Mouse (Mus musculus) CD8-positive naive resting alpha-beta T cell, adult 2 months (primary cell): ENCODE measurements around the gene Sugp2.

Source experiments
- DNase-seq, 2 experiments: peaks; one replicate each; pipeline ENCODE4 v3.0.0; 2022; ENCODE audit warnings: low read depth in 2 of 2, low spot score in 2 of 2

Sugp2 gene

DNA sequence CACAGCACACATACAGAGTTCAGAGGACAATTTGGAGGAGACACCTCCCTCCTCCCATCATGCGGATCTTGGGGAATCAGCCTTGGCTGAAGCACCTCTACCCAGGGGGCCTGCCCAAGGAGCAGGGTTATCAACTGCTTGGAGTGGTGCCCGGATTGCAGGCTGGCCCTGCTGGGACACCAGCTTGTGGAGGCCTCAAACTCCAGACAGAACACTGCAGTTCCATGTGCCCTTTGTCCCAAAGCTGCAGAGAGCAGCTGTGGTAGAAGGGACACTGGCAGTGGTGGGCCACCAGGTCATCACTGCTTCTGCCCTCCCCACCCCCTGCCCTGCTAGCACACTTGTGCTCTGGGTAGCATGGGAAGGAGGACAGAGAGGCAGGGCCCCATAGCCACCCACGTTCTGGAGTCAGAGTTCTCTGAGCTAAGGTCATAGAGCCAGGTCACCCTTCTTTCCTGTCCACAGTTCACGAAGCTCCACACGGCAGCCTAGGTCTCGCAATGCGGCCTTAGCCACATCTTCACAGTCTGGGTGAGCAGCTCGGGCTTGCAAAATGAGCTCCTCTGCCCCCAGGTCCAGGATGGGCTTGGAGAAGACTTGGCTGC is 13.7 kb upstream of the Sugp2 start:
- DNase-seq, result no peak

DNA sequence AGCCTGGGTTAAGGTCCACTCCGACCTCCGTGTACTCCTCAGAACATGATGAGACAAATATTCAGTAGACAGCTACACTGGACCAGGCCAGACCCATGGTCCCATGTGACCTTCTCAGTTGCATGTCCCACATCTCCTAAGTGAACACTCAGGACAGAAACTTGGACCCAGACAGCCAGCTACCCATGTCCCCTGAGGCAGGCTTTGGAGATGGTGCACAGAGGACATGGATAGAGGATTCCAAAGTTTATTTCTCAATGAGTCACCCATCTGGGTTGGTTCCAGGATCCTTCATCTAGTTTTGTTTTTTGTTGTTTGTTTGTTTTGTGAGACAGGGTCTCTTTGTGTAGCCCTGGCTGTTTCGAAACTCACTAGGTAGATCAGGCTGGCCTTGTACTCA is 13.1 kb upstream of the Sugp2 start:
- DNase-seq, result no peak

DNA sequence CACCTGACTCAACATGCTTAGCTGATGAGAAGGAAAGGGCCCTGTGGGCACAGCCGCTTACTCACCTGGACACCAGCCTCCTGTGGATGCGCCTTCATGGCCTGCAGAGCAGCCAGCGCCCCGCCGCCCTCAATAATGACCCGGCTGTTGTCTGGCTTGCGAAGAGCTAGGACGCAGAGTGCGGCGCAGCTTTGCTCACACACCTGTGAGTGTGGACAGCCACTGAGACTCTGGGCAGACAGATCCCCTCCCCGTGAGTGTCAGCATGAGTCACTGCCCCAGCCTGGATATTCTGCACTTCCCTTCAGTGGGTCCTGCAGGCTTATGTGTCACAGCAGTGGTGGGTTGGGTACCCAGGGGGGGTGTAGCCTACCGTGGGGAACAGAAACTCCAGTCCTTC is 12.0 kb upstream of the Sugp2 start:
- DNase-seq, result no peak

DNA sequence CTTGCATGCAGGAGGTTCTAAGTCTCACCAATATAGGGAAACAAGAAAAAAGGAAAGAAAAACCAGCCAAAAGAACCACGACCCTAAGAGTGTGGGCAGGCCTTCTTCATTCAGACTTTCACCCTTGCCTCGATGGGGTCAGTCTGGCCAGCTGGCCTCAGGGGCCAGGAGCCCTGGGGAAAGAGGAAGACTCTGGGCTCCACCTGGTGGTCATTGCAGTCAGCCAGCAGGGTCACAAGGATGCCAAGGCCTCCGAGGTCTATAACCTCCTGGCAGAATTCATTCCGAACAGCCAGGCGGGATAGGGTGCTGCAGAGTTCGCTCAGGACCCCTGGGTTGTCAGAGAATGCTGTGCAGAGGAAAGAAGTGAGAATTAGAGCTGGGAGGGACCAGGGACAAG is 10.7 kb upstream of the Sugp2 start:
- DNase-seq, result no peak

DNA sequence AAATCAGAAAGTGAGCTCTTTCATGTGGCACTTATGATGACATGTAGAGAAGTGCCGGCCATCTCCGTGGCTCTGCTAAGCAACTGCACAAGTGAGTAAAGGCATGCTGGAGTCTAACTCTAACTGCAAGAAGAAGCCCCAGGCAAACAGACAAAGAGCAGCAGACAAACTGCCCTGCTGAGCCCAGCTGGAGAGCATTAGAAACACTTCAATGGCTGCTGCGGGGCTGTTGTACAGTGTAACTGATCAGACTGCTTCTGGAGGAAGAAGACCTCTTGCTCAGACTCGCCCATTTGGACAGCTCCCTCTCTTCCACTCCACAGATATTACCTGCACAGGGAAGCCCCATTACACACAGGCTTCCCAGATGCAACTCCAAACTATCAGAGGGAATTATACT is 6.0 kb upstream of the Sugp2 start:
- DNase-seq, result no peak

DNA sequence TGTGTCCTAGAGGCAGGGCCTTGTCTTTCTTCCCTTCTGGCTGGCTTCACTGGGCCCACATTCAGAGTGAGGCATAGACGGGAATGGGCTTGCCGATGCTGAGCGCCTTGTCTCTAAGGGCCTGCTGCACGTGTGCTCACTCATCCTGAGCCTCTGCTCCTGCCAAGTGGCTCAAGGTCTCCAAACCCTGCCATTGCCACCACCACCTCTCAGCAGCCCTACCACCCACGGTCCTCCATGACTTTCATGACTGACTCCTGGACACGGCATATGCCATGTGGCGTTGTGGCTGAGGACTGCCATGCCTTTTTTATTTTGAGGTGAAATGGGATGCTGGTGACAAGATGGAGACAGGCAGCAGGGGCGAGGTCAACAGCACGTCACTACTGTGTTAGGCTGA is 3.2 kb upstream of the Sugp2 start:
- DNase-seq, result no peak

DNA sequence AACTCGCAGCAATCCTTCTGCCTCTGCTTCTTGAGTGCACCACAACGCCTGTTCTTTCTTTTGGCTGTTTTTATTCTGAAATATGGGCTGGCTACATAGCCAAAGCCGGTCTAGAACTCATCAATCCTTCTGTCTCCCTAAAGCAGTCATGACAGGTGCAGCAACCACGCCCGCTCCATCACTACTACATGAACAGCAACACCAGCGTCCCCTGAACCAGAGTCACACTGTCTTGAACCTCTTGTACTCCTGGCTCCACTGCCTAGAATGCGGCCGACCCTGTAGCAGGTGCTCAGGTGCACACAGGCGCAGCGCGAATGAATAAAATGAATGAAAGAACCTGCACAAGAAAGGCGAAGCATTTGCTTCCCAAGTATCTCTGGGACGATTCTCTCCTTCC is 420 bp upstream of the Sugp2 start:
- DNase-seq, result no peak

DNA sequence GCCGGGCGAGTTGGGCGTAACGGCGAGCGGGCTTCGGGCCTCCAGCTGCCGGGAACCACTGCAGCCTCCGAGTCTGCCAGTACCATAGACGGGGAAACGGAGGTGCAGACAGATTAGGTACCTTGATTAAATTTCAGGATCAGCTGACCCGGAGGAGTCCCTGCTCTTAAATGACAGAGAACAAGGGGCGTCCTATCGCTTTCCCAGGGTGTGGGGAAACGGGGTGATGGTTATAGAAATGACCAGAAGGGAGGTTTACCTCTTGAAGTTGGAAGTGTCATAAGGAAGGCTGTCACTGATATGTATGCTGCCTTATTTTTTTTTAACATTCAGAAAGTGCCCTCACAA is 729 bp downstream of the Sugp2 start:
- DNase-seq, result no peak

DNA sequence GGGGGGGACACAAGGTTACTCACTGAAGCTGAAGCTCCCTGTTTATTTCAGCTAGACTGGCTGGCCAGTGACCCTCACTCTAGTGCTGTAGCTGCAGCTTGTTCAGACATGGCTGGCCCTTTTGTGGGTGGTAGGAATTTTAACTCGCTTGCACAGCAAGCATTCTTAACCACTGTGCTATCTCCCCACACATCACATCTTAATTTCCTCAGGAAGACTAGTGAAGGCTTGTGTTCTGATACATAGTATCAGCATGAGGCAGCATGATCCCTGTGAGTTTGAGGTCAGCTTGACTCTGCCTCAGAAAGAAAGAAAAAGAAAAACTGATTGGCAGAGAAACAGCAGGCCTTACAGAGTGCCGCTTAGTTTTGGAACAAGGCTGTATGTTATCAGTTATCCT is 3.8 kb downstream of the Sugp2 start:
- DNase-seq, result no peak

DNA sequence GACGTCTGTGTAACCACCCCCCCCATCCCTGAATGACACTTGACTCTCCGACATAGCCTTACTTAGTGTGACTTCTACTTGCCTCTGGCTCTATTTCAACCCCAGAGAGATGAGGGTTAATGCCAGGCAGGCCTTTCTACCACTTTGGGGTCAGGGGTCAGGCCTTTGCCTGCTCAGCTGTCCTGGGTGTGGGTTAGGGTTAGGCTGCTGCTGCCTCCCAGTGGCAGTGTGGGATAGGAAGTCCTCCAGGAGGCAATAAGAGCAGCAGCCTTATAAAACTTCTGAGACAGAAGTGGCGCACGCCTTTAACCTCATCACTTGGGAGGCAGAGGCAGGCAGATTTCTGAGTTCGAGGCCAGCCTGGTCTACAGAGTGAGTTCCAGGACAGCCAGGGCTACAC is 6.6 kb downstream of the Sugp2 start:
- no peak for DNase-seq

DNA sequence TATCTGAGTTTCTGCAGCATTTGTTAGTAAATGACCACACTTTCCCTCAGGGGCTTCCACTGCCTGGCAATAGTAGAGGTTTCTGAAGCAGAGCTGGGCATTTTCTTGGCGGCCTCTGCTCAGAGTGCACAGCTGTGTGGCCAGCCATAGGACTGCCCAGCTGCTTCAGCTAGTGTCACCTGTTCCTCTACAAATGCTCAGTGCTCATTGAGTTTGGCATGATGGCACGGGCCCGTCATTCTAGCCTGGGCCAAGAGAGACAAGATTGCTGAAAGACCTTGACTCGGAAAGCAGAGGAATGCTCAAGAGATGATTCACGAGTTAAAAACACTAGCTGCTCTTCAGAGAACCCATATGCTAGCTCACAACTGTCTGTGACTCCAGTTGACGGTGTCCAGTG is 12.6 kb downstream of the Sugp2 start:
- no peak for DNase-seq

DNA sequence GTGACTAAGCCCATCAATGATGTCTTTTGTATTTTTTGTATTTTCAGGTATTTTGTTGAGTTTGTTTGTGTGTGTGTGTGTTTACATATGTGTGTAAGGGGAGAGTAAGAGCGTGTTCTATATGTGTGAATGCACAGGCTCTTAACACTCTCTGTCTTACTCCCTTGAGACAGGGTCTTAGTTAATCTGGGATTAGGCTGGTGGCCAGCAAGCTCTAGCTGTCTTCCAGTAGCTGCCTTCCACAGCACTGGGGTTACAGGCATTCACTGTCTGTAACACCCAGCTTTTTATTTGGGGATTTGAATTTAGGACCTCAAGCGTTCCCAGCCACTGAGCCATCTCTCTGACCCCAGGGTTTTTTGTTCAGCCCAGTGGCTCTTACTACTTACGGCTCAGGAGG is 13.8 kb downstream of the Sugp2 start:
- DNase-seq, result no peak

DNA sequence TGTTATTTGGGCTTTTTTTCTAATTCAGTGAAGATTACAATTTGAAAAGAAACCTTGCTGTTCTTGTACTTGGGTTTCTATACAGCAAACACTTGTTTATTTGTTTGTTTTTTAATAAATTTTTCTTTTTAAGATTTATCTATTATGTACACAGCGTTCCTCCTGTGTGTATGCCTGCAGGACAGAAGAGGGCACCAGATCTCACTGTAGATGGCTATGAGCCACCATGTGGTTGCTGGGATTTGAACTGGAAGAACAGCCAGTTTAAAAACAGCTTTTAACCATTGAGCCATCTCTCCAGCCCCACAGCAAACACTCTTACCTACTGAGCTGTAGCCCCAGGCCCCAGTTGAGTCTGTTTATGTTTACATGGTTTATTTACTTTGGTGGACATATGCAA is 20.6 kb downstream of the Sugp2 start:
- DNase-seq, result no peak

DNA sequence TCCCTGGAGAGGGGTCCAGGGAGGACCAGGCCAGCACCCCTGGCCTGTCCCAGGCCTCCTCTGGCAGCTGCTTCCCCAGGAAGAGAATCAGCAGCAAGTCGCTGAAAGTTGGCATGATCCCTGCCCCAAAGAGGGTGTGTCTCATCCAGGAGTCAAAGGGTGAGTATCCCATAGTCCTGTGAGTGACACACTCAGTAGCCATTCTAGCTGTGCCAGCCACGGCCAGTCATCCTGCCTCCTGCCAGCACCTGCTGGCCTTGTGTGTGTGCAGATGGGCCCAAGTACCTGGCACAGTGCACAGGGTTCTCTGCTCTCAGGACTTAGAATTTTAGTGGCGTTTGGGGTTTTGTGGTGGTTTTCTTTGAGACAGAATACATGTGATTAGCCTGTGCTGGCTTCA is 23.4 kb downstream of the Sugp2 start:
- DNase-seq, result no peak

DNA sequence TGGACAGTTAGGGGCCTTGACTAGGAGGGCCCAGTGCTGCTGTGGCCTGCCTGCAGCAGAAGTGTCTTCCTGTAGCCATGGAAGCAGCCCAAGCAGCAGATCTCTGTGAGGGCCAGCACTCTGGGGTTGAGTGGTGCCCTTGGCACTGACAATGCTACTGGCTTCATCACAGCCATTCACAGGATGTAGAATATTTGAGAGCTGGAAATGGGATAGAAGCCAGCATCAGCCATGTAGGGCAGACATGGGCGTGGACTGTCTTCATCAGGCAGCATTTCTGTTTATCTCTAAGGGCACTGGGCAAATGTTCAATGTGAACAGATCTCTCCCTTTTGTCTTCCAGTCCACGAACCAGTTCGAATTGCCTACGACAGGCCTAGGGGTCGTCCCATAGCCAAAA is 24.6 kb downstream of the Sugp2 start:
- DNase-seq, result no peak

DNA sequence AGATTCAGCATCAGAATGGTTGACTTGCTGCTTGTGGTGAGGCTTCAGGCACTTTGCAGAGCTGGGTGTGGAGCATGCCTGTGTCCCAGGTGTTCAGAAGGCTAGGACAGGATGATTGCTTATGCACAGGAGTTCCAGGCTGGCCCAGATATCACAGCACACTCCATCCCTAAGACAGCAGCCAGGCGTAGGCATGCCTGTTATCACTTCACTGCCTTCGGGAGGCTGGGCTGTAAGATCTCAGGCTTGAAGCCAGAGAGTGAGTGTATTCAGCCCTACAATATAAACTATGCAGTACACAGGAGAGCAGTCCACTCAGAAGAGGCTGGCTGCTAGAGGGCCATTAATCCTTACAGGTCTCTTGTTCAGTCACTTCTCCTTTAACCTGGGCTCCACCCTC is 25.0 kb downstream of the Sugp2 start:
- DNase-seq, result no peak

DNA sequence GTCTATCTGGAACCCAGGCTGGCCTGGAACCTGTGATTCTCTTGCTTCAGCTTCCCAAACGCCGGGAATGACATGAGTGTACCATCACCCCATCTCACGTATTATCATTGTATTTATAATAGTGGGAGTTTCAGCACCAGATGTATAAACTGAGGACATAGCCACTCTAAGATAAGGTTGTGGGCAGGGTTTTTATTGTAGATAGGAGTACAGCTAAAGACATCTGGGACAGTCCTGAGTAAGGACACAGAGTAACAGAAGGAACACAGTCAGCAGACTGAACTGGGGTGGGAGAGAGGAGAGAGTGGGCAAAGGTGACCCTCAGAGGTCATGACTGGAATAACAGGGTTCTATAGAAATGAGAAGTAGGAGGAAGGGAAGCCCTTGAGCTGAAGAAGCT is 33.6 kb downstream of the Sugp2 start:
- no peak for DNase-seq

DNA sequence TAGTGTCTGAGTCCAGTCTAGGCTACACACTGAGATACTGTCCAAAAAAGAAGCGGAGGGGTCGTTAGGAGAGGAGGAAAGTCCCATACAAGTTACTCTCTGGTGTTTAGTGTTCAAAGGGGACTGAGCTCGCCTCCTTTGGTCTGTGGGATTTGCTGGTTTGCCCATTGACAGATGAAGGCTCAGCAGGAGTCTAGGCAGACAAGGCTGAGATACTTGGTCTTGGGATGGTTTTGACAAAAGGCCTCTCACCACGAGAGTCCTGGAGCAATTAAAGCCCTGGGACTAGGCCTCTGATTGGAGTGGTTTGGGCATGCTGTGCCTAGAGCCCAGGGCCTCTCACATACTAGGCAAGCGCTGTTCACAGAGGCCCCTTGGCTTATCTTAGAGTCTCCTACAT is 34.3 kb downstream of the Sugp2 start:
- no peak for DNase-seq

DNA sequence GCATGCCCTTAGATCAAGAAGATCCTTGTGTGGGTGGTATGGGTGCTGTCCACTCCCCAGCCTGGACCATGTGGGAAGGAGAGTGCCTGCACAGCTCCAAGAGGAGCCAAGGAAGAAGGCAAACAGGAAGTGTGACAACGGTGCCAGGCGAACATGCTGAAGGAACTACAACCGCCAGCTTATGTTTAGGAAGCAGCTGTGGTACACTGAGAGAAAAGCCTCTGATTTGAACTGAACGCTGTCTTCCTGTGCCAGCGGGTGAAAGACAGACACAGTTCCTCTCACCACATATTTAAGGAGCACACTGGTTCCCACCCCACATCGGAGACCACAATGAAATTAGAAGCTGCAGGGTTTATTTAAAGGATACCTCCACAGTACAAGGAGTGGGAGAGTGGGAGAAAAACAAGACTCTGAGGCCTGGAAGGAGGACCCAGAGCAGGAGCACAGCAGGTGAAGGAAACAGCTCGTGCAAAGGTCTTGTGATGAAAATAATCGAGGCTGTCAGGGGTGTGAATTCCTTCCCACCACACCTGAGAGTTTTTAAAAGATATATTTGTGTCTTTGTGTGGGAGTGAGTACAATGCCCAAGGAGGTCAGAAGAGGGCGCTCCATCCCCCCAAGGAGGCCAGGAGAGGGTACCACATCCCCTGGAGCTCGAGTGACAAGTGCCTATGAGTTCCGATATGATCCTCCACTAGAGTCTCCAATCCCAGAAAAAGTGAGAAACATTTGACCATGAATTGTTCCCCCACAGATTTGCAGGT is 35.0 kb downstream of the Sugp2 start:
- peak in 1 of 2 experiments; percentile 20 for DNase-seq

DNA sequence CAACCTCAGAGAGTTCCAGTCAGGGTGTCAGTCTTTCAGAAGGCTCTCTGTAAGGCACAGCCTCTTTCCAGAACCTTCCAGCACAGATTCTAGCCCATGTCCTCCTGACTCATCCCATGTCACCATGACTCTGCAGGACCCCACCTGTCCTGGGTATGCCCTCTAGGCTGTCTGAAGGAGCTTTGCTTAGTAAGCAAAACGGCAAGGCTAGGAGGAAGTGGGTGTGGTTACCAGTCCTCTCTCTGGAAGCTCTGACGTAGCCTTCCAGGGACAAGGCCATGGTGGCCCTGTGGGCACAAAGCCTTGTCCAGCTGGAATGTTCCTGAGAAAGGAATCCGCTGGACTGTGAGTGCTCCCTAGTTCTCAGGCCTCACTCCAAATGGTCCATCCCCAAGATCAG is 38.9 kb downstream of the Sugp2 start:
- no peak for DNase-seq

DNA sequence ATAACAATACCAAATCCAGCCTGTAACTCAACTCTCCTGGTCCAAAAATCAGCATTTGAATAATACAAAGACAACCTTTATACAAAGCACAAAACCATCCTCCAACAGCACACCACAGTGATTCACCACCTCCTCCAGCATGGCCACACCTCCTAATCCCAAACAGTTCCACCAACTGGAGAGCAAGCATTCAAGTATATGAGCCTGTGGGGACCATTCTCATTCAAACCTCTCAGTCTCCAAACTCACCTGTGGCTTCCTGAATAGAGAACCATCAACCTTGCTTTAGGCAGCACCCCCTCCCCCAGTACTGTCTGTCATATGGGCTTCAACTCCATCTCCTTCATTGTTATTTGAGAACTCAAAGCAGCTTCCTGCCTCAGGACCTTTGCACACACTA is 40.3 kb downstream of the Sugp2 start:
- no peak for DNase-seq

DNA sequence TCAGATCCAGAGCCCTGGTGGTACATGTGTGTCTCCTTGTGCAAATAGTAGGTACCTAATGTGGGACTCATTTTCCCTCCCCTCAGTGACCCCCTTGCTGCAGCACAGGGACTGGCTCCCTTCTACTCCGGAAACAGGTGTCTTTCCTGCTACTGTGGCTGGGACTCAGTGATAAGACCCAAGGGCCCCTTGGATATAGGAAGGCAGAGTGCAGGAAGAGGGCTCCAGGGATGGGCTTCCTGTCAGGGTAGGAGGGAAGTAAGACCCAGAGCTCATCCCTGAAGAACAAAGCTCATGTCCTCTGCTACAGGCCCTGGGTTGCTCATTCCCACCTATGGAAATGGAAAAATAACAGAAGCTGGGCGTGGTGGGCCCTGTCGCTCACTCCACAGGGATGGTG is 42.5 kb downstream of the Sugp2 start:
- no peak for DNase-seq

DNA sequence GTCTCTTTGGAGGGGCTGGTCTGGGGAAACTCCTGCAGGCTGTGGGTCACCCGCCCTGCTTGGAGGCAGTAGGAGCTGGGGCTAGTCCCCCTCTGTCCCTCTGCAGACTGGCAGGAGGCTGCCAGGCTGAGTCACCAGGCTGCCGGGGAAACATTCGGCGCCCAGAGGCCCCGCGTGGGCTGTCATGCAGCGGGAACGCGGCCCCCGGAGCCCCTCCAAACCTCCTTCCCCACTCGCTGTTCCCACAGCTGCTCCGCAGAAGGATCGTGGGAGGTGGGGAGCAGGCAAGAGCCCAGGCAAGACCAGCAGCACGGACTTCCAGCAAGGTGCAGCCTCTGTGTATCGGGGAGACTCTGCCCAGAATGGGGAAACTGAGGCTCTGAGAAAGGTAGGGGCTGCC is 44.1 kb downstream of the Sugp2 start:
- no peak for DNase-seq
